Mouse (Mus musculus) forebrain, postnatal 0 days (tissue): ENCODE results near the gene Mucl3. TPM values are rescaled to one million over a fixed set of nuclear protein-coding genes. Genes with fewer than 3 reads are reported as not detected.
A peak's percentile ranks its signal among the peaks of the same experiment; 100 is the strongest.

Experiments used
- ATAC-seq: fragments of 200-750 bp; cut with Nextera tagmentation; 2 replicates; pipeline ENCODE4 v1.8.0; 2017; ENCODE audit warnings: mild to moderate bottlenecking, moderate library complexity
- DNase-seq: peaks from one replicate; pipeline ENCODE4 v3.0.0-alpha.2; 2015
- H3K27ac ChIP-seq: fragments of 300-500 bp; sonication (generic); 2 replicates; pipeline ENCODE4 v1.5.1; 2014; ENCODE audit warnings: low read depth, mild to moderate bottlenecking, antibody characterized with exemption, low read length, moderate library complexity, mixed read lengths
- H3K27me3 ChIP-seq: fragments of 300-500 bp; sonication (generic); 2 replicates; pipeline ENCODE4 v1.6.1; 2014; ENCODE audit warnings: mild to moderate bottlenecking, low read length, mixed read lengths; ENCODE audit not compliant: insufficient read depth
- H3K36me3 ChIP-seq: fragments of 300-500 bp; sonication (generic); 2 replicates; pipeline ENCODE4 v1.6.1; 2014; ENCODE audit warnings: mild to moderate bottlenecking, moderate library complexity; ENCODE audit not compliant: insufficient read depth
- H3K4me1 ChIP-seq: fragments of 300-500 bp; sonication (generic); 2 replicates; pipeline ENCODE4 v1.6.1; 2014; ENCODE audit warnings: antibody characterized with exemption; ENCODE audit not compliant: insufficient read depth
- H3K4me2 ChIP-seq: fragments of 300-500 bp; sonication (generic); 2 replicates; pipeline ENCODE4 v1.6.1; 2014; ENCODE audit warnings: low read depth, mild to moderate bottlenecking, moderate library complexity
- H3K4me3 ChIP-seq: fragments of 300-500 bp; sonication (generic); 2 replicates; pipeline ENCODE4 v1.5.1; 2014; ENCODE audit warnings: low read depth, low read length, mixed read lengths
- H3K9ac ChIP-seq: fragments of 300-500 bp; sonication (generic); 2 replicates; pipeline ENCODE4 v1.6.1; 2014; ENCODE audit warnings: mild to moderate bottlenecking
- H3K9me3 ChIP-seq: fragments of 300-500 bp; sonication (generic); 2 replicates; pipeline ENCODE4 v1.6.1; 2016; ENCODE audit warnings: low read length
- CTCF ChIP-seq: sonication (generic); IDR thresholded peaks from 2 replicates; pipeline ENCODE4 v1.5.1; 2016; ENCODE audit warnings: antibody characterized with exemption, control low read depth, low read depth
- WGBS: fragments of 180-500 bp; shearing (Covaris S2); extraction: QIAGEN DNeasy Blood & Tissue Kit; methylation state at CpG from one replicate; pipeline ENCODE4 v1.1.7; 2014; 5-methylcytosine and 5-hydroxymethylcytosine counted together
- polyA plus RNA-seq: library from polyadenylated mRNA; unstranded; fragments of >200 nt; fragmentation: Nextera tagmentation; extraction: Ambion mirVana; gene quantifications from 2 replicates; pipeline ENCODE4 v1.2.1, GENCODE M21; 2015
- total RNA-seq: library from RNA; depleted of rRNA; stranded (reverse); fragments of >200 nt; gene quantifications from 2 replicates; pipeline ENCODE4 v1.2.3, GENCODE M21; 2014; rRNA removed

Mucl3 gene
- total RNA-seq = 0.15 TPM in 1 of 2 replicates, not detected in the other
- not detected in 2 replicates for polyA plus RNA-seq

DNA sequence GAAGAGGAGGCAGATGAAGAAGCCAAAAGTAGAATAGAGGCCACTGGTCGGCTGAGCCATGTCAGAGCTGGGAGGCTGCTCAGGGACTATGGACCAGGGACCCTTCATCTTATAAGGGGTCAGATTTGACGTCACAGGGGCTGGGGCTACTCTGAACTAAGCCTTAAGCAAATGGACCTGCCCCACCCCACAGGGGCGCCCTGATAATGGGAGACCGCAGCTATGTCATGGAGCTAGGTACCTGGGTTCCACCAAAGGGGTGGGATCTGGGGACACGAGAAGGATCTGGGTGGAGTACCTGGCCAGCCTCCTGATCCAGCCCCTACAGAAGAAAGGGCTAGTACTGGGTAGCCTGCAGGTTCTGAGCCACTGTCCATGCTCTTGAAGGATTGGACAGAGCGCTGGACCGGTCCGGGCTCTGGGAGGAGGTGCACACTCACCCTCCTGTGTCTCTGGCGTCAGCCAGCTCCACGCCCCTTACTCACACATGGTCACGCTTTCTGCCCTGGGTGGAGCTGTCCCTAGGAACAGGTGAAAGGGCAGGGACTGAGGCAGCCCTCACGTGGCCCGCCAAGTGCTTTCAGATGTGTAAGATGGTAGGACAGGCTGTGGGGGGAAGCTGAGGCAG is at the start of gene Mucl3:
Gene Mucl3 (minus strand): TSS at position 87 of the 628 bp plus-strand sequence.
- no peaks in the 10 kb centered on the region for H3K36me3 ChIP-seq
- no peak within 1 kb of the TSS for H3K9ac ChIP-seq
- TF ChIP-seq CTCF = no peak
- H3K4me1 ChIP-seq = no peaks in the 10 kb centered on the region
- H3K27ac ChIP-seq = no peak within 1 kb of the TSS
- H3K9me3 ChIP-seq = no peaks in the 10 kb centered on the region
- ATAC-seq = no peak
- no peak within 1 kb of the TSS for H3K4me3 ChIP-seq
- H3K27me3 ChIP-seq = no peaks in the 10 kb centered on the region
- 76% methylated on average over 13 of the region's 13 CpGs for WGBS
- no peak within 1 kb of the TSS for H3K4me2 ChIP-seq
- no peak for DNase-seq

DNA sequence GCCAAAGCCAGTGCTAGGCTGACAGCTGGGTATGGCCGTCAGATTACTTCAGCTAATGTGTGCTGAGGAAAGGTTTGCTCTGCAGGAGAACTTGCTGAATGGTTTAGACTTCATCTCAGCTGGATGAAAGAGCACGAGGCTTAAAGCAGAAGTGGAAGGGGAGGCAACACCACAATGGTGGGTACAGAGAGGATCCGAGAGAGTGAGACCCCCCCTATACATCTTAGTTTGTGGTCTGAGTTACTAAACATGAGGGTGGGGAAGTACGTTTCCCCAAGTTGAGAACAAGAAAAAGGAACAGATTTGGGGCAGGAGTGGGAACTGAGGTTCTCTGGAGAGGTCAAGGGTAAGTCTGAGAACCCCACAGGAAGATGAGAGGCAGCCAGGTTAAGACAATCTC is 48.9 kb upstream of the Mucl3 start:
- H3K4me2 ChIP-seq = no peak overlapping the region
- no peak overlapping the region for H3K9ac ChIP-seq
- ATAC-seq (no peak), DNase-seq (no peak)
- whole genome bisulfite sequencing = 78% methylated on average over 4 of the region's 4 CpGs
- no peaks in the 10 kb centered on the region for H3K9me3 ChIP-seq
- H3K36me3 ChIP-seq = peaks cover 62% of the 10 kb centered on the region
- no peaks in the 10 kb centered on the region for H3K27me3 ChIP-seq
- no peak overlapping the region for H3K27ac ChIP-seq
- H3K4me1 ChIP-seq = peaks cover 9% of the 10 kb centered on the region
- H3K4me3 ChIP-seq = no peak overlapping the region
- TF ChIP-seq CTCF = no peak

DNA sequence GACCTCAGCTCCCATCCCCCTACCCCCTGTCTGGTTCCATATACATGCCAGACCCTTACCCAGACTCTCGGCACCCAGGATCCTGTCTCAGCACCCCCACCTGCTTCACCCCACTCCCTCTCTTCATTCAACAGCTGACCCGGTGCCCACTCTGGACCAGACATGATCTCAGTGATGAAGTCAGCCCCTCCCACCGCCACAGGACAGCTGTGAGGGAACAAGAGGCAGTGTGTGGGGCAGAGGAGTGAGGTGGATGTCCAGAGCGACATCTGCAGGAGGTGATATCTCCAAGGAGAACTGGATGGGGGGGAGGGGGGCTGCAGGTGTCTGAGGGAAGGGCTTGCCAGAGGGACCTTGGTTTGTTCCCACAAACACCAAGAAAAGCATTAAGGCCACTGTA is 48.3 kb upstream of the Mucl3 start:
- 85% methylated on average over 4 of the region's 4 CpGs for WGBS
- Histone ChIP-seq H3K27me3 (no peaks in the 10 kb centered on the region), H3K4me3 (no peak overlapping the region), H3K9ac (no peak overlapping the region), H3K9me3 (no peaks in the 10 kb centered on the region), H3K36me3 (peaks cover 67% of the 10 kb centered on the region), H3K27ac (no peak overlapping the region), H3K4me2 (no peak overlapping the region), H3K4me1 (peaks cover 3% of the 10 kb centered on the region; the same call in 1 of the 2 replicates)
- ATAC-seq = no peak
- DNase-seq = no peak
- TF ChIP-seq CTCF = no peak

DNA sequence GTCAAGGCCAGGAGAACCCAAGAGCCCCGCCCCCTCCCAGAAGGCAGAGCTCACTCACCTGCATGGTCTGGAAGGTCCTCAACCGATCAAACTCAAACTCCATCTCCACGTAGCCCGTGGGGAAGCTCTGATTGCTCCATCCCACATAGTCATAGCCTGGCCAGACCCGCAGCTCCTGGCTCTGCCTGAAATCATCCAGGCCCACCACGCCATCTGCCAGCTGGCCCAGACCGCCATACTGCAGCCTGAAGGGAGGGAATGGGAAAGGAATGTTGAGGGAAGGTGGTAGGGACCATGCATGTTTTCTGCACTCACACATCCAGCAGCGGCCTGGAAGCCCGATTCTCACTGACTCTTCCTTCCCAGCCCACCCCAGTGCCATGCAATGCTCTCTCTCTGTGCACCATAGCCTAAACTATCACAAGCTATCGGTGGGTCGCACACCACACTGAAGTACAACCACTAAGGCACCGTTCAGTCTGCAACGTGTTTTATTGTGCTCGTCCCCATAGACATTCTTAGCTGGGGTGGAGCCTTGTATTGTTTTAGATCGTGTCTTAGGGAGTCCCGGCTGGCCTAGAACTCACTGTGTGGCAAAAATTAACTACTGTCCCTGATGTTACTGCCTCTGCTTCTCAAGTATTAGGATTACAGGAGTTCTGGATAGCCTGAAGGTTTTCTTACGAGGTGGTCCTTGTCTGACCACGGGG is 46.6 kb upstream of the Mucl3 start:
- peaks cover 83% of the 10 kb centered on the region for H3K36me3 ChIP-seq
- no peaks in the 10 kb centered on the region for H3K4me1 ChIP-seq
- no peak for TF ChIP-seq CTCF
- H3K27ac ChIP-seq = no peak overlapping the region
- H3K27me3 ChIP-seq = no peaks in the 10 kb centered on the region
- no peak overlapping the region for H3K9ac ChIP-seq
- ATAC-seq = no peak
- no peak overlapping the region for H3K4me2 ChIP-seq
- H3K4me3 ChIP-seq = no peak overlapping the region
- WGBS = 88% methylated on average over 18 of the region's 18 CpGs
- DNase-seq = no peak
- H3K9me3 ChIP-seq = no peaks in the 10 kb centered on the region

DNA sequence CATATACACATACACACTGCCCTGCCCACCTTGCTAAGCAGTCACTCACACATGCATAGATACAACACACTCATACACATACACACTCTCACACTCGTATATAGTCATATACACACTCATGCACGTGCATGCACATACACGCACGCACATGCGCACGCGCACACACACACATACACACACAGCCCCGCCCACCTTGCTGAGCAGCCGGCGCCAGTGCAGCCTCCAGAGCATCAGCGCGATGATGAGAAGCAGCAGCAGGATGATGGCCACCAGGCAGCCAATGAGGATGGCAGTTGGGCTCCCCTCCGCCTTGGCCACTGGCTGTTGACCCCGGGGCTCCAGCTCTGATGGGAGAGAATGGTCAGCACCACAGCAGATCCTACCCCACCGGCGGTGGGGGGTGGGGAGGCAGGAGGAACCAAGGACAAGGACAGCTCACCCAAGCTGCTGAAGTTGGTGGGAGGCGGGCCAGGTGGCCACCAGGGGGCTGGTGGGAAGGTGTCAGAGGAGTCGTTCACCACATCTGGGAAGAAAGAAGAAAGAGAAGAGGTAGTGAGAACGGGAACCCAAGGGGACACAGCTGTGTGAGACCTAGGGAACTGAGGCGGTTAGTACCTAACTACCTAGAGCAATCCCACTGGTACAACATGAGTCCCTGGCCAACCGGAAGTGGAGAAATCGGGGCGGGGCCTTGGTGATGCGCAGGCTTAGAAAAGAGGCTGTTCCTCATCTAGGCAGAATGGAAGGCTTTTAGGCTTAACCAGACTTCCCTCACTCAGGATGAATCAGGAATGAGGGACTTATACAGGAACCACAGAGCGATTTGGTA is 45.1 kb upstream of the Mucl3 start:
- H3K4me1 ChIP-seq = no peaks in the 10 kb centered on the region
- no peak; the same call in 1 of the 2 replicates for TF ChIP-seq CTCF
- H3K4me2 ChIP-seq = no peak overlapping the region
- no peak overlapping the region for H3K4me3 ChIP-seq
- H3K9me3 ChIP-seq = no peaks in the 10 kb centered on the region
- 90% methylated on average over 25 of the region's 25 CpGs for WGBS
- H3K9ac ChIP-seq = no peak overlapping the region
- ATAC-seq = no peak
- DNase-seq = no peak
- peaks cover 94% of the 10 kb centered on the region for H3K36me3 ChIP-seq
- H3K27ac ChIP-seq = no peak overlapping the region
- H3K27me3 ChIP-seq = no peaks in the 10 kb centered on the region

DNA sequence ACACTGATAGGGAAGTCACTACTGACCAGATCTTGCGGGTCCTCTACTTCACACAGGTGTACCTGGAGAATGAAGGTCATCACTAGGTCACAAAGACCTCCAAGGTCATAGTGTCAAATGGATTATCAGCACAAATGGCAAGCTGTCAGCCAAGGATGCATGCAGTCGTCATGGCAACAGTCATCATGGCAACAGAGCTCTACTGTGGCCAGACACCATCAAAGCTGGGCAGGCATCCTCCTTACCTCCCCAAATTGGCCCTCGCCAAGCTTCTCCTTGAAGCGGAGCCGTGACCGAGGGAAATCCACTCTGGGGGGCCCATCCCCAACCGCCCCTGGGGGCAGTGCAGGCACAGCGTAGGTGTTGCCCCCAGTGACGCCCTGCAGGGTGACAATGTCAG is 41.6 kb upstream of the Mucl3 start:
- WGBS = 62% methylated on average over 9 of the region's 9 CpGs
- no peak for DNase-seq
- H3K36me3 ChIP-seq = peaks cover 92% of the 10 kb centered on the region

DNA sequence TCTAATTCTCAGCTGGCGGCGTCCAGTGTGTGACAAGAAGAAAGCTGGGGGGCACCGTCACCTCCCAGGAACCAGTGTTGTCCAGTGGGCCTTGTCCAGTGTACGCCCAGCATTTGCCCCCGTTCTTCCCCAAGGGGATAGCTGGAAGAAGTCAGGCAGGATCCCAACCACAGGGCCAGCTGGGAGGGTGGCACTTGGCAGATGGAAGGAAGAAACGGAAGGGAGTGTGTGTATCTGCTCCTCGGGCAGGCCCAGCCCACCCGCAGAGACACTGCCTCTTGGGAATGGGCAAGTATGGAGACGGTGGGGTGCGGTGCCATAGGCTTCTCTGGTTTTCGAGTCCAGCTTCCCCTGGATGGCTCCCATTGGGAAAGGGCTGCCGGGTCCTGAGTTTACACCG is 38.5 kb upstream of the Mucl3 start:
- WGBS = 84% methylated on average over 13 of the region's 13 CpGs
- H3K9me3 ChIP-seq = no peaks in the 10 kb centered on the region
- DNase-seq (no peak), ATAC-seq (no peak)
- peaks cover 64% of the 10 kb centered on the region for H3K36me3 ChIP-seq
- no peak overlapping the region for H3K27ac ChIP-seq
- no peaks in the 10 kb centered on the region for H3K27me3 ChIP-seq
- no peak for TF ChIP-seq CTCF
- no peak overlapping the region for H3K4me3 ChIP-seq
- no peak overlapping the region for H3K4me2 ChIP-seq
- H3K4me1 ChIP-seq = no peaks in the 10 kb centered on the region
- no peak overlapping the region for H3K9ac ChIP-seq

More for the DNA sequence above, 41.6 kb upstream of the Mucl3 start:
- H3K4me2 ChIP-seq = no peak overlapping the region
- ATAC-seq = peak; percentile 14; the same call in 1 of the 2 replicates
- no peaks in the 10 kb centered on the region for H3K27me3 ChIP-seq
- no peak overlapping the region; the same call in 1 of the 2 replicates for H3K9ac ChIP-seq
- H3K27ac ChIP-seq = no peak overlapping the region
- H3K4me3 ChIP-seq = no peak overlapping the region
- TF ChIP-seq CTCF = no peak
- H3K9me3 ChIP-seq = no peaks in the 10 kb centered on the region
- no peaks in the 10 kb centered on the region for H3K4me1 ChIP-seq
